Mouse (Mus musculus) liver, embryonic 14.5 days (tissue): ENCODE results near the gene Slc35d2. TPM values are rescaled to one million over a fixed set of nuclear protein-coding genes. Genes with fewer than 3 reads are reported as not detected.
A peak's percentile ranks its signal among the peaks of the same experiment; 100 is the strongest.

Experiments
- ATAC-seq: fragments of 200-750 bp; cut with Nextera tagmentation; 2 replicates; pipeline ENCODE4 v1.8.0; 2017; ENCODE audit warnings: moderate number of reproducible peaks, mild to moderate bottlenecking, moderate library complexity; ENCODE audit not compliant: insufficient read depth
- DNase-seq, 3 experiments: peaks; one replicate each; pipeline ENCODE4 v3.0.0-alpha.2; 2012 to 2013; ENCODE audit warnings: low read depth in 3 of 3, low spot score in 3 of 3
- H3K27ac ChIP-seq: fragments of 300-500 bp; sonication (generic); 2 replicates; pipeline ENCODE4 v1.5.1; 2014; ENCODE audit warnings: moderate library complexity, mild to moderate bottlenecking, control low read depth, inconsistent platforms
- H3K27me3 ChIP-seq: fragments of 300-500 bp; sonication (generic); 2 replicates; pipeline ENCODE4 v1.6.1; 2014; ENCODE audit warnings: mild to moderate bottlenecking, low read length, moderate library complexity; ENCODE audit not compliant: control insufficient read depth, insufficient read depth
- H3K36me3 ChIP-seq: fragments of 300-500 bp; sonication (generic); replicated peaks from 2 replicates; pipeline ENCODE4 v1.6.1; 2014; ENCODE audit warnings: low read depth; ENCODE audit not compliant: control insufficient read depth, insufficient read depth
- H3K4me1 ChIP-seq, 2 experiments: fragments of 200-500 bp in 1 of 2; fragments of 300-500 bp in 1 of 2; sonication (generic) in 1 of 2; replicated peaks; 2 replicates each; pipeline ENCODE4 v1.6.1; 2012 to 2014; ENCODE audit warnings: antibody characterized with exemption in 1 of 2, inconsistent platforms in 1 of 2, low read length in 1 of 2; ENCODE audit not compliant: control insufficient read depth in 2 of 2, insufficient read depth in 2 of 2
- H3K4me2 ChIP-seq: fragments of 300-500 bp; sonication (generic); 2 replicates; pipeline ENCODE4 v1.6.1; 2014; ENCODE audit warnings: low read depth, mild to moderate bottlenecking, control low read depth, moderate library complexity
- H3K4me3 ChIP-seq, 2 experiments: fragments of 200-500 bp in 1 of 2; fragments of 300-500 bp in 1 of 2; sonication (generic) in 1 of 2; 2 replicates each; pipeline ENCODE4 v1.5.1; 2012 to 2014; ENCODE audit warnings: low read depth in 2 of 2, low read length in 2 of 2, mild to moderate bottlenecking in 2 of 2, control low read depth in 1 of 2, inconsistent platforms in 1 of 2, moderate library complexity in 1 of 2; ENCODE audit not compliant: insufficient read depth in 1 of 2
- H3K9ac ChIP-seq: fragments of 300-500 bp; sonication (generic); replicated peaks from 2 replicates; pipeline ENCODE4 v1.6.1; 2014; ENCODE audit warnings: mild to moderate bottlenecking, control low read depth, moderate library complexity
- H3K9me3 ChIP-seq: fragments of 300-500 bp; sonication (generic); 2 replicates; pipeline ENCODE4 v1.6.1; 2016; ENCODE audit warnings: low read length, mixed read lengths; ENCODE audit not compliant: control insufficient read depth
- CTCF ChIP-seq: IDR thresholded peaks from 2 replicates; pipeline ENCODE4 v1.5.1; 2016; ENCODE audit warnings: antibody characterized with exemption, low read depth, control low read depth
- EP300 ChIP-seq: IDR thresholded peaks from 2 replicates; pipeline ENCODE4 v1.6.1; 2016; ENCODE audit warnings: antibody characterized with exemption, low read depth
- WGBS: fragments of 180-500 bp; shearing (Covaris S2); extraction: QIAGEN DNeasy Blood & Tissue Kit; methylation state at CpG from one replicate; pipeline ENCODE4 v1.1.7; 2014; ENCODE audit not compliant: insufficient replicate concordance; 5-methylcytosine and 5-hydroxymethylcytosine counted together
- polyA plus RNA-seq, 2 experiments: library from polyadenylated mRNA; depleted of rRNA in 1 of 2; stranded (reverse) in 1 of 2; unstranded in 1 of 2; fragments of >200 nt; fragmentation: Nextera tagmentation in 1 of 2; extraction: Ambion mirVana in 1 of 2; gene quantifications; 2 replicates each; pipeline versions ENCODE4 v1.2.1 to v1.2.3; 2012 to 2014

Gene Slc35d2
- polyA plus RNA-seq, 2 experiments: 3.3 to 6.7 TPM

DNA sequence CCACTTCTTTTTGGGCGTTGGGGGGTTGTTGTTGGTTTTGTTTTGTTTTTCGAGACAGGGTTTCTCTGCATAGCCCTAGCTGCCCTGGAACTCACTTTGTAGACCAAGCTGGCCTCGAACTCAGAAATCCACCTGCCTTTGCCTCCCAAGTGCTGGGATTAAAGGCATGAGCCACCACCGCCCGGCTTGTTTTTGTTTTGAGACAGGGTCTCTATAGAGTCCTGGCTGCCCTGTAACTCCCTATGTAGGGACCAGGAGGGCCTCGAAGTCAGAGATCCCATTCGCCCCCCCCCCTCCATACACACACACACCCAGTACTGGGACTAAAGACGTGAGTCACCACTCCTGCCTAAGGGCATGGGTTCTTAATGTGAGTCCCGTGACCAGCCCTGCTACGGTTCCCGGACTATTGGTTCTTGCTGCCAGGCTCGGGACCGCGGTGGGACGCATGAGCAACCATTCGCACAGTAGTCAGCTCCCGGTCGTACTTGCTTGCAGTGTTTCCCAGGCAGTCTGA lies 24.6 kb upstream of the Slc35d2 start:
- WGBS: 2% methylated on average over 18 of the region's 18 CpGs
- Histone ChIP-seq H3K27me3 (peaks cover 6% of the 10 kb centered on the region), H3K9ac (peak overlapping the region; percentile 58), H3K9me3 (no peaks in the 10 kb centered on the region), H3K4me1 (peaks cover 12 to 16% of the 10 kb centered on the region in 2 experiments), H3K36me3 (peaks cover 7% of the 10 kb centered on the region), H3K4me3 (peak overlapping the region; percentile 82 to 86), H3K4me2 (peak overlapping the region; percentile 72), H3K27ac (peak overlapping the region; percentile 68)
- ATAC-seq (peak; percentile 16; the same call in 1 of the 2 replicates), DNase-seq (peak in 1 of 3 experiments; percentile 49)
- no peak for TF ChIP-seq CTCF
- TF ChIP-seq EP300: no peak

DNA sequence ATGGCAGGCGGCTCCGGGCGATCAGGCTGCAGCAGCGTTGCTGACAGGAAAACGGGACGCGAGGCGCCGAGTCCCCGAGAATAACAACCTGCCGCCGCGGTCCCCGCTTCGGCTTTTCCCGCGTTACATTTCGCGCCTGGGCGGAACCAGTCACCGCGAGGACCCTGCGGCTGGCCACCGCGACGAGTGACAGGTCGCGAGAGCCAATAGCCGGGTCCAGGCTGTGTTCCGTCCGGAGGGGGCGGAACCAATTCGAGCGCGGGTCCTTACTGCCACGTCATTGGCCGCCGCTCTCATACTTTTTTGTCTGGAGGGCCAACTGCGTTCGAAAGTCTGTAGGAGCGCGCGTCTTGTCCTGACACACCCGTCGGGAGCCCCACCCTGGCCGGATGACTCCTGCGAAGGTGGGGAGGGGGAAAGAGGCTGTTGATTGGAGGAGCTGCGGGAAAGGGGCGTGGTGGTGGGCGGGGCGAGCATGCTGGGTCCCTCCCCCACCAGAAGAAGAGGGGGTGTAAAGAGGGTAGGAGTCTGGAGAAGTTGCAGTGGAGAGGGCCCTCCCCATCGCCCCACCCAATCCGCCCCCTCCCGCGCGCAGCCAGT lies 24.0 kb upstream of the Slc35d2 start, which contains the start of gene Zfp367:
Zfp367 (minus strand) TSS at position 120 of the 600 bp plus-strand sequence.
- TF ChIP-seq EP300 (no peak), CTCF (no peak)
- peak within 1 kb of the TSS; percentile 72 for H3K4me2 ChIP-seq
- WGBS: 1% methylated on average over 56 of the region's 56 CpGs

DNA sequence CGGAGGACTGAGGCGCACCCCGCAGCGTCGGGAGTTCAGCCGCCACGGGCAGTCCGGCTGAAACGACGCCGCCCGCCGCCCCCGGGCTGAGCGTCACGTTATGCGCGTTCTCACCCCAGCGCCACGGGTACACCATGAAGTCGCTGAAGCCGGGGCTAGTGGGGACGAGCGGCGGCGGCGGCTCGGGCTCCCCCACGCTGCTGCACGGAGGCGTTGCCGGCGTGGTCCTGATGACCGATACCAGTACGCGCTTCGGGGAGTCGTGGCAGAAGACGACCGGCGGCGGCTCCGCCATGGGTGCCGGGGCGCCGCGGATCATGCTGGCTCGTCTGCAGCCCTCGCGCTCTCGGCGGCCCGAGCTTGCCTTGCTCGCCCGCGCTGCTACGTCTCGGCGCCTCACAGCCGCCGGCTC lies 23.5 kb upstream of the Slc35d2 start:
- no peaks in the 10 kb centered on the region for H3K9me3 ChIP-seq
- H3K27ac ChIP-seq: peak overlapping the region; percentile 88
- peaks cover 14 to 18% of the 10 kb centered on the region in 2 experiments for H3K4me1 ChIP-seq
- H3K36me3 ChIP-seq: peaks cover 7% of the 10 kb centered on the region
- peak; percentile 3 for ATAC-seq
- peak overlapping the region; percentile 82 to 86 for H3K4me3 ChIP-seq
- no peak for DNase-seq
- peak overlapping the region; percentile 72 for H3K4me2 ChIP-seq
- H3K9ac ChIP-seq: peak overlapping the region; percentile 93
- no peak; the same call in 1 of the 2 replicates for TF ChIP-seq EP300
- TF ChIP-seq CTCF: no peak
- WGBS: under 1% methylated on average over 61 of the region's 61 CpGs
- peaks cover 2% of the 10 kb centered on the region for H3K27me3 ChIP-seq

More for the DNA sequence above, 24.0 kb upstream of the Slc35d2 start, which contains the start of gene Zfp367:
- peak; percentile 92 for ATAC-seq
- H3K4me1 ChIP-seq: peaks cover 14 to 18% of the 10 kb centered on the region in 2 experiments
- peak within 1 kb of the TSS; percentile 93 for H3K9ac ChIP-seq
- DNase-seq: peak; percentile 98 to 99 (median 99)
- H3K9me3 ChIP-seq: no peaks in the 10 kb centered on the region
- H3K4me3 ChIP-seq: peak within 1 kb of the TSS; percentile 82 to 86
- H3K36me3 ChIP-seq: peaks cover 7% of the 10 kb centered on the region
- peaks cover 6% of the 10 kb centered on the region for H3K27me3 ChIP-seq
- H3K27ac ChIP-seq: peak within 1 kb of the TSS; percentile 88

DNA sequence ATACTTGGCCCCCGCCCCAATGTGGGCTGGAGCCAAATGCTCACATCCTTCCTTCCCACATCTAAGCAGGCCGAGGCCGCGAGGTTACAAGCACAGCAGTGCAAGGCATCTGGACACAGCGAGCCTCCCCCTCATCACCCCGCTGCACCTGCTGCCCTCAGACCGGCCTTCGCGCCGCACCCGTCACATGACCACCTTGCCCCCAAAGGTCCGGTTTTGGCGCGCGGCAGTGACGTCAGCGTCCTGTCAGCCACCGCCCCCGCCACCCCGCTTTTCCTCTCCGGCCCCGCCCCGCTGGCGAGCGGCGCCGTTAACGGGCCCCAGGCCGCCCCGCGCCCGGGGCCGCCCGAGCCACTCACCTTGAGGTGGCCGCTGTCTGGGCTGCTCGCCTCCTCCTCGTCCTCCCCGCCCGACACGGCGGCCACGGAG lies 23.1 kb upstream of the Slc35d2 start:
- Histone ChIP-seq H3K4me1 (peaks cover 14 to 18% of the 10 kb centered on the region in 2 experiments), H3K4me3 (peak overlapping the region; percentile 82 to 86), H3K27ac (peak overlapping the region; percentile 88), H3K9ac (peak overlapping the region; percentile 93), H3K27me3 (no peaks in the 10 kb centered on the region; the same call in 1 of the 2 replicates), H3K9me3 (no peaks in the 10 kb centered on the region), H3K4me2 (peak overlapping the region; percentile 72), H3K36me3 (peaks cover 7% of the 10 kb centered on the region)
- TF ChIP-seq CTCF (no peak), EP300 (no peak)
- WGBS: under 1% methylated on average over 40 of the region's 42 CpGs
- peak; percentile 79 to 81 (median 80) for DNase-seq
- peak; percentile 17 for ATAC-seq

DNA sequence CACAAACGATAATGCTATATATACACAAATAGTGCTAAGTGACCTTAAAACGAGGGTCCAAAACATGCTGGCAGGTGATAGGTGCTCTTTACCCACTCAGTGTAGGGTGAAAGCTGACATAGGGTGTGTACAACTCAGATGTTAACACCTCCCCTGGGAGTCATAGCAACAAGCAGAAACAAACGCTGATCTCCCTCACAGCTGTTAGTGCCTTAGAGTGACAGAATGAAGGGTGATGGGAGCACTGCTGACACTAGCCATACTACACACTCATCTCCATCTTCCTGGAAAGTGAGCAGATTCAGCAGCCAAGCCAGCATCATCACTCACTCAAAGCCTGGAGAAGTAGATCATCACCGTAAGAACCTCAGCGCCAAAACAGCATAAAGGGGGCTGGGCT lies 21.0 kb upstream of the Slc35d2 start:
- 60% methylated on average over 5 of the region's 5 CpGs for WGBS
- TF ChIP-seq CTCF: no peak
- no peak for TF ChIP-seq EP300
- H3K4me1 ChIP-seq: peaks cover 13 to 18% of the 10 kb centered on the region in 2 experiments
- ATAC-seq: no peak
- no peaks in the 10 kb centered on the region for H3K9me3 ChIP-seq
- H3K36me3 ChIP-seq: peaks cover 12% of the 10 kb centered on the region
- H3K27ac ChIP-seq: no peak overlapping the region
- no peaks in the 10 kb centered on the region for H3K27me3 ChIP-seq
- peak in 1 of 3 experiments; percentile 53 for DNase-seq
- peak overlapping the region; percentile 34; the same call in 1 of the 2 replicates for H3K9ac ChIP-seq
- H3K4me3 ChIP-seq: peak overlapping the region; percentile 41 to 82
- peak overlapping the region; percentile 72 for H3K4me2 ChIP-seq
